Mouse (Mus musculus) kidney, embryonic 14.5 days (tissue): ENCODE measurements at regions not wholly inside any gene's neighbourhood (a gene's known extent, or its start where the extent isn't known, plus 50 kb on each side); places are given as distances from the start of the nearest gene placed in this dataset.

Source experiments
- ATAC-seq: fragments of 200-750 bp; cut with Nextera tagmentation; 2 replicates; pipeline ENCODE4 v1.8.0; 2017; ENCODE audit warnings: moderate number of reproducible peaks, mild to moderate bottlenecking, moderate TSS enrichment, moderate library complexity; ENCODE audit not compliant: low FRiP score, low TSS enrichment
- H3K27ac ChIP-seq: fragments of 300-500 bp; sonication (generic); 2 replicates; pipeline ENCODE4 v1.5.1; 2014; ENCODE audit warnings: low read depth, mild to moderate bottlenecking, low read length, moderate library complexity, mixed read lengths
- H3K27me3 ChIP-seq: fragments of 300-500 bp; sonication (generic); 2 replicates; pipeline ENCODE4 v1.6.1; 2014; ENCODE audit warnings: mild to moderate bottlenecking, low read length; ENCODE audit not compliant: control insufficient read depth, insufficient read depth
- H3K36me3 ChIP-seq: fragments of 300-500 bp; sonication (generic); 2 replicates; pipeline ENCODE4 v1.6.1; 2014; ENCODE audit warnings: low read length, mixed read lengths; ENCODE audit not compliant: control insufficient read depth, insufficient read depth
- H3K4me1 ChIP-seq: fragments of 300-500 bp; sonication (generic); 2 replicates; pipeline ENCODE4 v1.6.1; 2014; ENCODE audit warnings: low read length, mixed read lengths; ENCODE audit not compliant: control insufficient read depth, insufficient read depth
- H3K4me2 ChIP-seq: fragments of 300-500 bp; sonication (generic); replicated peaks from 2 replicates; pipeline ENCODE4 v1.6.1; 2014; ENCODE audit warnings: low read depth, mild to moderate bottlenecking, low read length
- H3K4me3 ChIP-seq: fragments of 300-500 bp; sonication (generic); 2 replicates; pipeline ENCODE4 v1.5.1; 2014; ENCODE audit warnings: mild to moderate bottlenecking, low read length
- H3K9ac ChIP-seq: fragments of 300-500 bp; sonication (generic); 2 replicates; pipeline ENCODE4 v1.6.1; 2014; ENCODE audit warnings: low read depth, mild to moderate bottlenecking, low read length, moderate library complexity
- H3K9me3 ChIP-seq: fragments of 300-500 bp; sonication (generic); 2 replicates; pipeline ENCODE4 v1.6.1; 2016; ENCODE audit warnings: low read length; ENCODE audit not compliant: control insufficient read depth
- WGBS: fragments of 180-500 bp; shearing (Covaris S2); extraction: QIAGEN DNeasy Blood & Tissue Kit; methylation state at CpG from one replicate; pipeline ENCODE4 v1.1.7; 2014; 5-methylcytosine and 5-hydroxymethylcytosine counted together

DNA sequence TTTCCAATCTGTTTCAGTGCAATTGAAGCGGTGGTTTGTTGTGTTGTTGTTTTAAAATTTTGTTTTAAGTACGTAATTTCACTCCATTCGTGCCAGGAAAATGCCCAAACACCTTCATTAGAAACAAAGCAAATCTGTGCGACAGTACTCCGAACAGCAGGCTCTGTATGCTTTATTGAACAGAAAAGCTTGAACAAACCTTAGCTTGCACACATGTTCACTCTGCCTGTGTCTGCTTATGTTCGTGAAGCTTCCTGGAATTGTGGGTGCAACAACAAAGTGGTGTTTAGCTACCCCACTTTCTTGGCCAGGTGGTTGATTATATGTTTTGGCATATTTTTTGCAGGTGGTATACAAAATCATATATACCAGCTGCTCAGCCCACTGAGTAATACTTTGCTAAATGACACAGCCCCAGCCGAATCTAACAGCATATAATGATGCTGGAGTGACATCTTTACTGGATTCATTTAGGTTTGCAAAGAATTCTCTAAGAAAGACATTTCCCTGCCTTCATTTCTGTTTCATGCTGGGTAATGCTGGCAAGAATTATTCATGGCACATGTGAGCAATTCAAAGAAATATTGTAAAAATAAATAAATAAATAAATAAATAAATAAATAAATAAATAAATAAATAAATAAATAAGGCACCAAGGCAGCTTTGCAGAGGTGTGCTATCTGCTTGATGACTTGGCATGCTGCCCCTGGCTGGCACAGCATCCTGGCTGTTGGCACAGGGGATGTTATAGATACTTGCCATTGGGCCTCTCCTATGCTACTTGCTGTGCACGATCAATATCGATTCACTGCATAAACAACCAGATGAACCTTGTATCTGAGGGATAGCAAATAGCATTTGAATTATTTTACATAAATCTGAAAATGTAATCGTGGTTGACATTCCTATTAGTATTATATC, 679.9 kb downstream of the Dach1 start:
- H3K9ac ChIP-seq, result no peak overlapping the region
- H3K27me3 ChIP-seq, result no peaks in the 10 kb centered on the region
- no peaks in the 10 kb centered on the region for H3K4me1 ChIP-seq
- no peak overlapping the region for H3K4me3 ChIP-seq
- H3K27ac ChIP-seq, result no peak overlapping the region
- no peak overlapping the region for H3K4me2 ChIP-seq
- H3K9me3 ChIP-seq, result no peaks in the 10 kb centered on the region
- ATAC-seq, result no peak
- 91% methylated on average over 10 of the region's 10 CpGs for whole genome bisulfite sequencing
- no peaks in the 10 kb centered on the region for H3K36me3 ChIP-seq

- no peaks in the 10 kb centered on the region for H3K27me3 ChIP-seq
- ATAC-seq, result no peak
- WGBS, result 73% methylated on average over 5 of the region's 5 CpGs
- H3K4me2 ChIP-seq, result no peak overlapping the region
- no peak overlapping the region for H3K27ac ChIP-seq
- no peak overlapping the region for H3K4me3 ChIP-seq
- H3K4me1 ChIP-seq, result no peaks in the 10 kb centered on the region
- H3K9ac ChIP-seq, result no peak overlapping the region
- H3K9me3 ChIP-seq, result no peaks in the 10 kb centered on the region
- no peaks in the 10 kb centered on the region for H3K36me3 ChIP-seq
Observed at GRCm38 (mm10) chr14:97478236-97478635, 691.3 kb downstream of the Dach1 start.

- no peaks in the 10 kb centered on the region for H3K36me3 ChIP-seq
- ATAC-seq, result no peak
- WGBS, result 86% methylated on average over 7 of the region's 7 CpGs
- no peaks in the 10 kb centered on the region for H3K4me1 ChIP-seq
- H3K27me3 ChIP-seq, result no peaks in the 10 kb centered on the region
- H3K4me2 ChIP-seq, result no peak overlapping the region
- no peak overlapping the region for H3K4me3 ChIP-seq
- no peak overlapping the region for H3K9ac ChIP-seq
- no peak overlapping the region for H3K27ac ChIP-seq
- H3K9me3 ChIP-seq, result no peaks in the 10 kb centered on the region
Observed at GRCm38 (mm10) chr14:97450525-97451235, 718.9 kb downstream of the Dach1 start.

- no peak overlapping the region for H3K9ac ChIP-seq
- no peak overlapping the region for H3K4me2 ChIP-seq
- no peak overlapping the region for H3K4me3 ChIP-seq
- no peaks in the 10 kb centered on the region for H3K9me3 ChIP-seq
- no peak for ATAC-seq
- H3K4me1 ChIP-seq, result no peaks in the 10 kb centered on the region
- H3K27me3 ChIP-seq, result no peaks in the 10 kb centered on the region
- H3K36me3 ChIP-seq, result no peaks in the 10 kb centered on the region
- WGBS, result 86% methylated on average over 2 of the region's 2 CpGs
- no peak overlapping the region for H3K27ac ChIP-seq
Observed at GRCm38 (mm10) chr14:97448617-97449016, 720.9 kb downstream of the Dach1 start.

GRCm38 (mm10) chr14:97446793-97447192, 722.8 kb downstream of the Dach1 start:
- no peak for ATAC-seq

DNA sequence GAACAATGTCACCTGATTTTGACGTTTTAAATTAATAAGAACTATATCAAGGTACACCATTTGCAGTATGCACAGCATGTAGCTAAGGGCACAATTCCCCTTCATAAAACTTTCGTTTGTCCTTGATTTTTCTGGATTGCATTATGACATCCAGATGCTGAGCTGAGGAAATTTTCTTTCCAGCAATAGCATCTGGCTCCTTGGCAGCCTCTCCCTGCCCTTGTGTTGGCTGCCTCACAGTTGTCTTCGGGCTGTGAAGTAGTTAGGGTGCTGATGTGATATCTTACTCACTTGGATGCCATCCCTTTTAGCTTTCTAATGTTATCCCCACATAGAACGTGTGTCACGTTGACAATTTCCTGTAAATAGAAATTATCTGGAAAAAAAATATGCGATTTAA, 729.2 kb downstream of the Dach1 start:
- Histone ChIP-seq H3K9me3 (no peaks in the 10 kb centered on the region), H3K4me2 (no peak overlapping the region), H3K27me3 (no peaks in the 10 kb centered on the region), H3K9ac (no peak overlapping the region), H3K36me3 (no peaks in the 10 kb centered on the region), H3K4me3 (no peak overlapping the region), H3K4me1 (no peaks in the 10 kb centered on the region), H3K27ac (no peak overlapping the region)
- ATAC-seq, result no peak
- 83% methylated on average over 6 of the region's 6 CpGs for WGBS

More at GRCm38 (mm10) chr14:97446793-97447192, 722.8 kb downstream of the Dach1 start:
- Histone ChIP-seq H3K9me3 (no peaks in the 10 kb centered on the region), H3K4me3 (no peak overlapping the region), H3K36me3 (no peaks in the 10 kb centered on the region), H3K4me1 (no peaks in the 10 kb centered on the region), H3K9ac (no peak overlapping the region), H3K27ac (no peak overlapping the region), H3K27me3 (no peaks in the 10 kb centered on the region), H3K4me2 (no peak overlapping the region)
- WGBS, result 94% methylated on average over 1 of the region's 1 CpGs

DNA sequence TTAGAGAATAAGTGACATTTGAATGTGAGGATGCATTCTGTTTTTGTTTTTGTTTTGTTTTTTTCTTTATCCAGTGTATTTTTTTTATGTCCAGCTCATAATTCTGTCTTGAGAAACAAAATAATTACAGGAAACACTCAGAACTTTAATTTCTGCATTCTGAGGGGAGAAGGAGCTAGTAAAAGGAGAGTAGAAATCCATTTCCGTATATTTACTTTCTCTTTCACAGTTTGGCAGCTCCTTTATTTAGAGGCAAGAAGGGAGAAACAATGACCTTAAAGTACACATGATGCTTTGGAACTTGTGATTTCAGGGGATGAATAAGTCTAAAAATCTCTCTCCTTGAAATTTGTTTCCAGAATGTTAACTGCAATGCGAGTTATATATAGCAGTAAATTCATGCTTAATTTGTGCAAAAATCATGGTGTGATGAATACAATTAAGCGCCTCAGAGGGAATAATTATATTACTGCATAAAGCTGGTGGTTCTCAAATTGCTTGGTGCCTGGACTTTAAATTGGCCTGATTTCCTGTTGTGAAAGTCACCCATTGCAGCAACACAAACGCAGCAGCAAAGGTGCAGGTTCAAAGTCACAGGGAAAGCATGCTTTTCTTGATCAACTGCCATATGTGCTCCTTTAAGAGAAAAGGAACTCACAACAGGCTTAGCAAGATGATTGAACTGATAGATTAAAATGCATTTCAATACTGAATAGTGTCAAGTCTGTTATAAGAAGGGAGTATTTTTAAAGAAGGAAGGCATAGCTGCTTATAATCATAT, 733.9 kb downstream of the Dach1 start:
- no peaks in the 10 kb centered on the region for H3K4me1 ChIP-seq
- H3K36me3 ChIP-seq, result no peaks in the 10 kb centered on the region
- H3K27me3 ChIP-seq, result no peaks in the 10 kb centered on the region
- H3K9me3 ChIP-seq, result no peaks in the 10 kb centered on the region
- no peak overlapping the region for H3K4me2 ChIP-seq
- ATAC-seq, result no peak
- 74% methylated on average over 4 of the region's 4 CpGs for WGBS
- no peak overlapping the region for H3K27ac ChIP-seq
- no peak overlapping the region for H3K4me3 ChIP-seq
- H3K9ac ChIP-seq, result no peak overlapping the region

DNA sequence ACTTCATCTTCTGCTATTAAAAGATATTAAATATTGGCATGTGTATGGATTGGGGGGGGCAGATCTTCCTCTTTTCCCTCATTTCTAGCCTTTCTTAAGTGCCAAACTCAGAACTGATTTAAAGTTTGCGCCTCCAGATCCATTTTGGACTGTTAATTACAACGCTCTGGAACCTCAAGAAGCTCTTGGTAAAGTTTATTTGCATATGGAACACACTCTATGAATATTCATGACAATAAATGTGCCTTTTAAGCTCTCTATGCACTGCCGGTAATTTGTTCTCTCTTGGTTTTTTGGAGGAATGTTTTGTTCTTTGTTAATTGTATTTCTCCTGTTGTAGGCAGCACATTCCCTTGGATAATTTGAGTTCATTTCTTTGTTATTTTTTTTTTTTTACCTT, 738.3 kb downstream of the Dach1 start:
- no peak overlapping the region for H3K4me2 ChIP-seq
- no peak for ATAC-seq
- WGBS, result 86% methylated on average over 3 of the region's 3 CpGs
- H3K9me3 ChIP-seq, result no peaks in the 10 kb centered on the region
- no peaks in the 10 kb centered on the region for H3K4me1 ChIP-seq
- no peaks in the 10 kb centered on the region for H3K27me3 ChIP-seq
- H3K9ac ChIP-seq, result no peak overlapping the region
- H3K36me3 ChIP-seq, result no peaks in the 10 kb centered on the region
- H3K4me3 ChIP-seq, result no peak overlapping the region
- no peak overlapping the region for H3K27ac ChIP-seq
